Mouse (Mus musculus) spleen, postnatal 36 days (tissue): Measurements from ENCODE around the gene Sgcd.
"Not testable (repeated sequence)": the region's sequence is repeated elsewhere in the genome, so short reads cannot be mapped to it uniquely, and the experiment has no call there.

ENCODE experiments used
- DNase-seq, 2 experiments: peaks; one replicate each; pipeline ENCODE4 v3.0.0; 2022; ENCODE audit warnings: low spot score in 2 of 2, mixed read lengths in 1 of 2

Gene Sgcd

GRCm38 (mm10) chr11:47777226-47777915 lies 211.4 kb downstream of the Sgcd start:
- no peak for DNase-seq

DNA sequence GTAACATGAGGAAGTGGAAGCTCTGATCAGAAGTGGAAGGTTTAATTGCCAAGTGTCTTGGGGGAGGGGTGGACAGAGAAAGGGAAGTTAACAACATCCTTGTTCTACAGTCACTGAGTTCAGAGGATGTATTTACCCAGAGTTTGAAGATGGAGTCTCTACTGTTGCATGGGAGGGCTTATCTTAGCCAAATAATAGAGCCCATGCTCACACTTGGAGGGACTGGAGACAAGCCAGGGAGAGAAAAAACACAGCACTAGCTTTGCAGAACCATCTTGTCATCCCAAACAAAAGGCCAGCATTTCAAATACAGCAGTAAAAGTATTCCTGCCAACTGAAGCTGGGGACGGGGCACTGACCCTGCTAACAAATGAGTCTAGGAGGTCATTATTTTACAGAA lies 212.8 kb downstream of the Sgcd start:
- DNase-seq: no peak

DNA sequence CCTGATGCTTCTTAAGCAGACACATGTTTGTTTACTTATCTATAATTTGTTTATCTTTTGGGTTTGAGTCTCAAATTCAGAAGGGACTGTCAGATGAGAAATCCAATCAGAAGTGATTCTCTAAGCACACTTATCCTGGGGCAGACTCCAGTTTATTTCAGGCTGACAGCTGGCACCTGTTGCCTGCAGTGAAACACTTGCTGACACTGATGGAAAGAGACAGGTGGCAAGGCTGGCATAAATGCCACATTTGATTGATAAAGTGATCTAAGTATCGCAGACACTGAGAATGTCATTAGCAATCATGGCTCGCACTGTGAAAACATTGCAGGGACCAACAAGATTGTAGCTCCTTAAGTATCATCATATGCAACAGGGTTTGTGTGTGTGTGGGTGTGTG lies 222.9 kb downstream of the Sgcd start:
- DNase-seq: no peak

DNA sequence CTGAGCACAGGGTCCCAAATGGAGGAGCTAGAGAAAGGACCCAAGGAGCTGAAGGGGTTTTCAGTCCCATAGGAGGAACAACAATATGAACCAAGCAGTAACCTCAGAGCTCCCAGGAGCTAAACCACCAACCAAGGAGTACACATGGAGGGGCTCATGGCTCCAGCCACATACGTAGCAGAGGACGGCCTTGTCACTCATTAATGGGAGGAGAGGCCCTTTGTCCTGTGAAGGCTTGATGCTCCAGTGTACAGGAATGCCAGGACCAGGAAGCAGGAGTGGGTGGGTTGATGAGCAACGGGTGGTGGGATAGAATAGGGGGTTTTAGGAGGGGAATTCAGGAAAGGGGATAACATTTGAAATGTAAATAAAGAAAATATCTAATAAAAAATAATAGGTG lies 225.2 kb downstream of the Sgcd start:
- not testable (repeated sequence) for DNase-seq

GRCm38 (mm10) chr11:47759015-47759414 lies 229.8 kb downstream of the Sgcd start:
- DNase-seq: no peak

- DNase-seq: no peak
These were observed 246.0 kb downstream of the Sgcd start for GRCm38 (mm10) chr11:47742806-47743205.

DNA sequence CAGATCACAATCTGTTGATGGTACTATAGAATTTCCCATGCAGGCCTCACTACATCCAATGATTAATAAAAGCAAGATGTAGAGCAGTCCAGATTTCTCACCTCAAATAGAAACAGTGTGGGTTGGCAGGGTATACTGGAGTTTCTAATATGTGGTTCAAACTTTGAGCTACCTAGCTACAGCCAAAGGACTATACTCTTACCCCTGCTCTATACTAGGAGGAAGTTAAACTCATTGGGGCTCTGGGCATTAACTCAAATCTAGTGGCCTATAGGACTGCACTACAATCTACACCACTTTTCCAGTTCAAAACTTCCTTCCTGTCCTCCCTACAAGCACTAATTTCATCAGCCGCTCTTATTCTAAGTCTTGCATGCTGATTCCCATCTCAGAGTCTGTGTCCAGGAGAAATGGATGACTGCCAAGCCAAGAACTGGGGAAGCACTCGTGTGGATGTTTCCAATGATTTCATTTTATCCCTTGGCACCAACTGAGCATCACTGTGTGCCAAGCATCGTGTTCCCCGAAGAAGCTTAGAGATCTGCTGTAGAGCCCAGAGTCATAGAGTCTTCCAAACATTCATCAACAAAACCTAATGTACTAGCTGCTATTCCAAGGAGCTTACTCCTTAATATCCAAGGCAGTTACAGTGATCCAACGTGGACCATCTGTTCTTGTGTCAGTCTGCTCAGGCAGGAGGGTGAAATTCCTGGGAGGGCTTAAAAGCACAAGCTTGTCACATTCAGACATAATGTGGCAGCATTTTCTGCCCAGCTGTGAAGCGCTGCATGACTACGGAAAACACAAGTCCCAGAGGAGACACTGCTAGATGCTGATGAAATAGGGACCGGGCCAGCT lies 283.6 kb downstream of the Sgcd start:
- no peak for DNase-seq

DNA sequence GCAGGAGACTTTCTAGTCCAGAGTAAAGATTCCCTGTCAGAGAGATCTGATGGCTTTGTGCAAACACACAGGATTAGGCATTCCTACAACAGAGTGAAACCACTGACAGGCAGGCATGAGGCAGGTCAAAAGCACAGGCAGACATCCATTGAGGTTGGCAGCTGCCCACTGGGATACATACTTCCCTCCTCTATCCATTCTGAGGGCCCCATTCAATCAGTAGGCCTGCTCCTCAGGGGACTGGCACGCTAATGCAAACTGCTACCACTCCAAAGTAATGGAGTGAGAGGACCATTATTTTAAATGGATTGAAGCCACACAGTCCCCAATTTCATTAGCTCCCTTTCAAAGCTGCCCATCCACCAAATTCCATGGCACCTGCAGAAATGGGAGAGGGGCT lies 293.2 kb downstream of the Sgcd start:
- DNase-seq: no peak

DNA sequence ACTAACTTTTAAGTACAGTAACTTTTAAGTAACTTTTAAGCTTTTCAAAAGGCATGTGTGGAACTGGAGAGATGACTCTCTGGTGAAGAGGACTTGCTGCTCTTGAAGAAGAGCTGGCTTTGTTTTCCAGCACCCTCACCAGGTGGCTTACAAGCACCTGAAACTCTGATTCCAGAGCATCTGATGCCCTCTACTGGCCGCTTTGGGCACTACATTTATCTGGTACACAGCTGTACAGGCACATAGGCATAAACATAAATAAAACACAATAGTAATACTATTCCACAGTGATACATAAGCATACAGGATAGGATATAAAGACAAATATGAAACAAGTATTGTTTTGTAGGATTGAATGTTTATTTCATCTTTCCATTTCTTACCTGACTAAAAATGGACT lies 330.6 kb downstream of the Sgcd start:
- peak in 1 of 2 experiments; percentile 1 for DNase-seq

- DNase-seq: no peak
These were observed 342.9 kb downstream of the Sgcd start for GRCm38 (mm10) chr11:47645911-47646310.

- DNase-seq: no peak
These were observed 347.1 kb downstream of the Sgcd start for GRCm38 (mm10) chr11:47641567-47642259.

DNA sequence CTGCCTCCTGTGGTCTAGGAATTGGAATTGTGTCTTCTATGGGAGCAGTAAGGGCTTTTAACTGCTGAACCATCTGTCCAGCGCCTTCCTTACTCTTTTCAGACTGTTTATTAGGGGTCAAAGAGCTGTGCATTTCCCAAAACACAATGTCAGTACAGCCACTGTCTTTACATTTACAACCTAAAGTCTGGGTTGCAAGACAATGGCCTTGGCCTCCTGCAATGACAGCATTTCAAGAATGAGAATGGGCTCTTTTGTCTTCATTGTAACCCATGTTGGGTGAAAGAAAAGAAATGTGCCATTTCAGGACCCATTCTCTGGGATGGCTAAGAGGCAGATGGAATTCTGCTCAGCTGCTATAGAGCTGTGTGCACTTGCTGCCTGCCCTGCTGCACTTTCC lies 348.2 kb downstream of the Sgcd start:
- DNase-seq: no peak

GRCm38 (mm10) chr11:47630186-47630585 lies 358.6 kb downstream of the Sgcd start:
- DNase-seq: no peak

GRCm38 (mm10) chr11:47609892-47610291 lies 378.9 kb downstream of the Sgcd start:
- no peak for DNase-seq

GRCm38 (mm10) chr11:47574635-47575034 lies 414.1 kb downstream of the Sgcd start:
- no peak for DNase-seq

DNA sequence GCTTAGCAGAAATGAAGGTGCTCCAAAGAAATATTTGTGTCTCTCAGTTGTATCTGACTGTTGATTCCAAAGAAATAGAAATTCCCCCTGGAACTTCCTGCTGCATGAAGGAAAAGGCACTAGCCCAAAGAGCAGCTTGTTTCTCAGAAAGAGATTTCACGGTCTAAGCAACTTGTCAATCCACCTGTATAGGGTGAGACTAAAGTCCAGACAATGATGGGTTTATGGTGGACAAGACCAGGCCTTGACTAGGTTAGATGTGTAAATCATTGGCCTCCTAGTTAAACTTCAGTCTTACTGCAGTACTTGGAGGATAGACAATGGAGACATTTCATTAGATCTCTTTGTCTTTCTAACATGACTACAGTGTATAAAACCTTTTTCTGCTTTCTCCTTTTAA lies 420.3 kb downstream of the Sgcd start:
- no peak for DNase-seq

GRCm38 (mm10) chr11:47566156-47566555 lies 422.6 kb downstream of the Sgcd start:
- DNase-seq: no peak

DNA sequence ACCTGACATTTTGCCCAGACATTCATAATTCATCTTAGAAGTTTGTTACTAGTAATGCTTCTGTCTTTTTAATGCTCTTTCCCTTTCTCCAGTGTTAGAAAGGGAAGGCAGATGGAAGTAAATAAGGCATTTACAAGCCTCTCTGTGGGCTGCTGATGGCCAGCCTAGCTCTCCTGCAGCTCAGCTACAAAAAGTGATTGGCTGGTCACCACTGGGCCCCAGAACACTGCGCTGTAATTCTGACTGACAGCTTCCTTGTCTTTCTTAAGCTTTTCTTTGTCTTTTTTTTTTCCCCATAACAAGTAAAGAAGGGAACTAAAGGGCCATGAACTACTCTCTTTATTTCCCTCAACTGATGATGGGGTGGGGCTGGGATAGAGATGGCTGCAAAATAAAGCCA lies 463.9 kb downstream of the Sgcd start:
- no peak for DNase-seq

- DNase-seq: no peak
These were observed 480.7 kb downstream of the Sgcd start for GRCm38 (mm10) chr11:47508047-47508446.

DNA sequence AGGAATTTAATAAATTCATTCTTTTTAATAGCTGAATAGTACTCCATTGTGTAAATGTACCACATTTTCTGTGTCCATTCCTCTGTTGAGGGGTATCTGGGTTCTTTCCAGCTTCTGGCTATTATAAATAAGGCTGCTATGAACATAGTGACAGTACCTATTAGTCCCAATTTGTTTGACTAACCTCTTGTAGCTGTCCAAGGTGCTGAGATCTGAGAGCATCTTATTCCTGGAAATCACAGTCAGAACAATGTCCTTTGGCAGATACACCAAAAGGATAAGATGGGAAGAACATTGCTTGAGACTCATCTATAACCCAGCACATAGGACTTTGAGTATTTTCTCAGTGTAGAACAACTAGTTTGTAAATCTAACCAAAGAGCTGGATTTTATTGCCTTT lies 485.5 kb downstream of the Sgcd start:
- DNase-seq: not testable (repeated sequence)

- no peak for DNase-seq
These were observed 515.1 kb downstream of the Sgcd start for GRCm38 (mm10) chr11:47473493-47474230.

DNA sequence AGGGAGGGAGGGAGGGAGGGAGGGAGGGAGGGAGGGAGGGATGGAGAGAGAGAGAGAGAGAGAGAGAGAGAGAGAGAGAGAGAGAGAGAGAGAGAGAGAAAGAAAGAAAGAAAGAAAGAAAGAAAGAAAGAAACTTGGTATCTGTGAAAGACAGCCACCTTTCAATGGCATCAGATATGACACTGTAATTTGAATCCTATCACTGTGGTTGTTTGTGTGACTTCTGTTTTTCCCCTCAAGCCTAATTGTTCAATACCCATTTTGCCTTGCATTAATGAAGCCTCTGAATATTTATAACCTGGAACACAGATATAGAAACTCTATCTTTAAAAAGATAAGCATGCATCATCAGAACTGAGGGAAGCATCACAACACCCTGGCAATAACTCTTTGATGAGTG lies 528.1 kb downstream of the Sgcd start:
- not testable (repeated sequence) for DNase-seq
